Mouse (Mus musculus): ENCODE results near the gene Dnajb12.
"Not testable (repeated sequence)": the region's sequence is repeated elsewhere in the genome, so short reads cannot be mapped to it uniquely, and the experiment has no call there.

Dnajb12 gene

GRCm38 (mm10) chr10:59870038-59870437 lies 9.3 kb upstream of the Dnajb12 start:
- in situ Hi-C loops (cut with MboI, MseI) = no loop called here

- in situ Hi-C loops (cut with MboI, MseI) = not testable (repeated sequence)
Observed at GRCm38 (mm10) chr10:59872651-59873050, 6.7 kb upstream of the Dnajb12 start.

DNA sequence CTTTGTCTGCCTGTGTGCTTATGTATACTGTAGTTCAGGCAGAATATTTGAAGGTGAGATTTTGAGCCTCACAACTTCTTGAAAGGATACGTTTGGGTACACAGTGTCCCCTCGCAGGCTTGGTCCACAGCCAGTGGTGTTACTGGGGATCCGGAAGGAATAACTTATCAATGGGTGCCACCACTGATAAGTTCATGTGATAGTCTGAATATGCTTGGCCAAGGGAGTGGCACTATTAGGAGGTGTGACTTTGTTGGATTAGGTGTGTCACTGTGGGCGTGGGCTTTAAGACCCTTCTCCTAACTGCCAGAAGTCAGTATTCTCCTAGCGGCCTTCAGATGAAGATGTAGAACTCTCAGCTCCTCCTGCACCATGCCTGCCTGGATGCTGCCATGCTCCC lies 6.2 kb upstream of the Dnajb12 start:
- in situ Hi-C loops (cut with MboI, MseI) = no loop called here

DNA sequence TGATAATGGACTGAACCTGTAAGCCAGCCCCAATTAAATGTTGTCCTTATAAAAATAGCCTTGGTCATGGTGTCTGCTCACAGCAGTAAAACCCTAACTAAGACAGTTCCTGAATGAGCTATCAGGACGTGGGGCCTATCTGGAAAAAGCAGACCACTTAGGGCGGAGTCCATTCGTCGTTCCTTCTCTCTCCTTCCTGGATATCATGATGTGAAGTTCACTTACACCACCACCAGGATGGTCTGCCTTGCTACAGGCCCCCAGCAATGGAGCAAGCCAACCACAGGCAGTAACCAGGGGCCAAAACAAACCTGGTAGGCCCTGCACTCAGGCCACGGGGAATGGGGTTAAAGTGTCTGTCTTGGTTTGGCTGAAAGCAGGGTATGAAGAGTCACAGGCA lies 5.7 kb upstream of the Dnajb12 start:
- in situ Hi-C loops (cut with MboI, MseI) = no loop called here

DNA sequence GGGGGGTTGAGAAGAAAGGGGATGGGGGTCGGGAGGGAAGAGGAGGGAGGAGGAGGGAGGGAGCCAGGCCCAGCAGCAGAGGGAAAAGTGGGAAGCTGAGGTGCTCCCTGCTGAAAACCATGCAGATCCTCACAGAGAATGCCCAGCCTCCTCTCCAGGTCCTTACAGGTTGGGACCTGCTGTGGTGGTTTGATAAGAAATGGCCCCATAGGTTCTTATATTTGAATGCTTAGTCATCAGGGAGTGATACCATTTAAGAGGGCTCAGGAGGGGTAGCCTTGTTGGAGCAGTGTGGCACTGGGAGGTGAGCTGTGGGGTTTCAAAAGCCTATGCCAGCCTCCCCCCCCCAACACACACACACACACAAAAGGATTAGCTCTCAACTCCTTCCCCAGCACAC lies 4.0 kb upstream of the Dnajb12 start:
- in situ Hi-C loops (cut with MboI, MseI) = loop anchor here (25.0 kb wide), 1 partner anchor 1413 kb away; no protein-coding TSS in a partner anchor

DNA sequence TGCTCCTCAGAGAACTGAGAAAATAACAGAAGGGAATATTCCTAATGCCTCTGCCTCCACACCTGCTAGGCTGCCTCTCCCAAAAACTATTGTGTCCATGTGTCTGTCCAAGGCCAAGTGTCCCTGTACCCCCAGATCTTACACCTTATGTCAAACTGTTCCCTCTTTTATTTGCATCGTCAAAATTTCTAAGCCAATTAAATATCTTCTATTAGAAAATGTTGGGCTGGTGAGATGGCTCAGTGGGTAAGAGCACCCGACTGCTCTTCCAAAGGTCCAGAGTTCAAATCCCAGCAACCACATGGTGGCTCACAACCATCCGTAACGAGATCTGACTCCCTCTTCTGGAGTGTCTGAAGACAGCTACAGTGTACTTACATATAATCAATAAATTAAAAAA lies 2.7 kb upstream of the Dnajb12 start:
- in situ Hi-C loops (cut with MboI, MseI) = loop anchor here (25.0 kb wide), 1 partner anchor 1414 kb away; no protein-coding TSS in a partner anchor

GRCm38 (mm10) chr10:59877421-59878117 lies 1.8 kb upstream of the Dnajb12 start:
- in situ Hi-C loops (cut with MboI, MseI) = loop anchor here (25.0 kb wide), 1 partner anchor 1415 kb away; no protein-coding TSS in a partner anchor

DNA sequence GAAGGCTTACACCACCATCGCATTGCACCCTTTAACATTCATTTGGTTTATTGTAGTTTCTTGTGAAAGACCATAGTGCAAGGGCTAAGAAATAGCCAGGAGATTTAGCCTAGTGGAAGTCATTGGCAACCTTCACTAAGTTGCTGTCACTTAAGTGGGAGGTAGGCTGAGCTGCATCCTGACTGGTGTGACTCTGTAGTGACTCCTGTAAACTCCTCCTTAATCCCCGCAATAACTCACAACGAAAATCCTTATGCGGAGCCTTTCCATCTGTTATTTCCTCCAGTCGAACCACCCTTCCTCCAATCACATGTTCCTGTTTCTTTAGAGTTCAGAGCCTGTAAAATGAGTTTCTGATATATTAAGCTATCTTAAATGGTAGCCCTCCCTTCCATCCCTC lies 533 bp upstream of the Dnajb12 start:
- in situ Hi-C loops (cut with MboI, MseI) = loop anchor here (25.0 kb wide), 1 partner anchor 1417 kb away; no protein-coding TSS in a partner anchor

DNA sequence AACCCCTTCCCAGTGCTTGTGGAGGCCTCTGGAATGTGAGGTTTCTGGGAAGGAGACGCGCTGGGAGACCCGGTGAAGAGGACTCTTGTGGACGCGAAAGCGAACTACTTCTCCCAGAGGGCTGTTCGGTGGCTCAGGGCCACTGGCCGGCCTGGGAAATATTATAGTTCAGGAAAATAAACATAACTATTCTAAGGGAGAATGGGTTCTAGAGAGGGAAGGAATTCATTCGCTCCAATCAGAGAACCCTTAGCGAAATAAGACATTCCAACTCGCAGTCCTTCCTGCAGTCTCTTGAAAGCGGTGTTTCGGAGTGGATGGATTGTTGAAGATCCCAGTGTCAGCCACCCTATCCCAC lies 652 bp downstream of the Dnajb12 start:
- in situ Hi-C loops (cut with MboI, MseI) = loop anchor here (25.0 kb wide), 1 partner anchor 1418 kb away; no protein-coding TSS in a partner anchor

DNA sequence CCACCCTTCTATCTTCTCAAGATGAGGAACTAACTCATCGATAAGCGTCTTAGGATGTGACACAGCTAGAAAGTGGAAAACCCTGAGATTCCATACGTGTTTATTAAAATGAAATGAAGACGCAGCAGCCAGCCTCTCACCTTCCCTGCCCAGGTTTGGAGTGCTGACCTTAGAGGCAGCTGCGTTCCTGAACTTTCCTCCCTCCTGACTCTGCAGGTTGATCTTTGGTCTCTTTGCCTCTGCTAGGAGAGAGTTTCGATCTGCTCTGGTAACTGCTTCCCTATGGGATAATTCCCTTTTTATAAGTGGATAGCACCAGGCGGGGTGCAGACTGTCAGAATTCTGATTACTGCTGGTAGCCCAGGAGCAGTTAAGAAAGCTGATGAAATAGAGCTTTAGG lies 1.5 kb downstream of the Dnajb12 start:
- in situ Hi-C loops (cut with MboI, MseI) = loop anchor here (25.0 kb wide), 1 partner anchor 1419 kb away; no protein-coding TSS in a partner anchor

DNA sequence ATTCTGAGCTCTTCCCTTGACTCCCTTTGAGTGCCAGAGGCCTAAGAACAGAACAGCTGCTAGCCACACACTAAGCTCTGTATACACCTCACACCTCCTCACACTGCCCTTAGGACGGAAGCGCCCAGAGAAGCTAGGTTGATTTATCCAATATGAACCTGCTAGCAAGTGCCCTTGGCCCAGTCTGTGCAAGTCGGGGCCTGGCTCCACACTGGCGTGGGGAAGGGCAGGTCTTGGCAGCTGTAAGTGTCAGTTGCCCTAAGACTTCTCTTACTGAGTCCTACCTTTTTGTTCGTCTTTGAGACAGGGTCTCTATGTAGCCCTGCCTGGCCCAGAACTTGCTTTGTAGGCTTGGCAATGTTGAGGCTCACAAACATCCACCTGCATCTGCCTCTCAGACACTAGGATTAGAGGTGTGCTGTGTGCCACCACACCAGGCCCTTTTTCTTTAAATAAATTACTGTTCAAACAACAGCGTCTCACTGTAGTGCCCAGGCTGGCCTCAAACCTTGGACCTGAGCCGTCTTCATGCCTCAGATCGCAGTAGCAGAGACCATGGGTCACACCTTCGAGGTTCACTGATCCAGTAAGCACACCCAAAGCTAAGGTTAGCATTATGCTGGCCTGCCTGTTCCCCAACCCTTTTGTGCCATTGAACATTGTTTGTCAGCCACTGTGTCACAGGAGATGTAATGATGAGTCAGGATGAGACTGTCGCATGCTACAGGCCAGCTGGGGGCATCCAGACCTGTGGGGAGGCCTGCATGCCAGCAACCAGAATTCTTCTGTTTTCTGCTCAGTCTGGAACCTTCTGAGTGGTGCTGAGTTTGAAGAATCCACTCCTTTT lies 5.2 kb downstream of the Dnajb12 start:
- in situ Hi-C loops (cut with MboI, MseI) = loop anchor here (25.0 kb wide), 1 partner anchor 1422 kb away; no protein-coding TSS in a partner anchor

GRCm38 (mm10) chr10:59885174-59886080 lies 6.1 kb downstream of the Dnajb12 start:
- in situ Hi-C loops (cut with MboI, MseI) = loop anchor here (25.0 kb wide), 1 partner anchor 1423 kb away; no protein-coding TSS in a partner anchor

- in situ Hi-C loops (cut with MboI, MseI) = loop anchor here (25.0 kb wide), 1 partner anchor 1424 kb away; no protein-coding TSS in a partner anchor
Observed at GRCm38 (mm10) chr10:59886081-59886466, 6.7 kb downstream of the Dnajb12 start.

DNA sequence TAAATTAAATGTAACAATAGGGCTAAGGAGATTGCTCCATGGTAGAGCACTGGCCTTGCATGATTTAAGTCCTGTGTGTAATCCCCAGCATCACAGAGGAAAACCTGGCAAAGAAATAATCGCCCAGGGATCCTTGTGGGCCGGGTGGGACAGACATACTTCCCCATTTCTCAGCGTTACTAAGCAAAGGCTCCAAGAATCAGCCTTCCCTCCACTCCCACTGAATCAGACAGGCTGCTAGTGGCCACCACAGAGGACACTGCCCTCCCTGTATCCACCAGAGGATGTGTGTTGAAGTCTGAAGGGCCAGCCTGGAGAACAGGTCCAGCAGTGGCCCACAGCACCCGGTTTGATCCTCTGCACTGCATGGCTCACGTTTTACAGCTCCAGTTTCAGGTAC lies 8.1 kb downstream of the Dnajb12 start:
- in situ Hi-C loops (cut with MboI, MseI) = loop anchor here (25.0 kb wide), 1 partner anchor 1425 kb away; no protein-coding TSS in a partner anchor

- in situ Hi-C loops (cut with MboI, MseI) = loop anchor here (25.0 kb wide), 1 partner anchor 1427 kb away; no protein-coding TSS in a partner anchor
Observed at GRCm38 (mm10) chr10:59889339-59889738, 10.0 kb downstream of the Dnajb12 start.

GRCm38 (mm10) chr10:59889953-59890751 lies 10.8 kb downstream of the Dnajb12 start:
- in situ Hi-C loops (cut with MboI, MseI) = loop anchor here (25.0 kb wide), 1 partner anchor 1428 kb away; no protein-coding TSS in a partner anchor

DNA sequence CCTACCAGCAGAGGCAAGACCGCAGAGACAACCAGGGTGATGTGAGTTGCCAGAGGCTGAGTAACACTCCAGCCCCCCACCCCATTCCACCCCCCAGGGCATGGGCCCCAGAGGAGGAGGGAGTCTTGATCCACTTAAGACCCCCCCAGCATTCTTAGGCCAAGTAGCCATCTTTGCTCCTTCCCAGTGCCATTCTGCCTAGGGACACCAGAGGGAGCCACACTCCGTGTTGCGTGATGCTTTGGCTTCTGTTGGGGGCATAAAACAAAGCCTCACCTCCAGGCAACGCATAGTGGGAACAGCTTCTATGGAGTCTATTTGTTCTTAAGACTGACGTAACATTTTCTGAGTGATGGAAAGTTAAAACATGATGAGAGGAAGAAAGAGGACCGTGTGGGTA lies 13.6 kb downstream of the Dnajb12 start:
- in situ Hi-C loops (cut with MboI, MseI) = loop anchor here (25.0 kb wide), 1 partner anchor 1431 kb away; no protein-coding TSS in a partner anchor

DNA sequence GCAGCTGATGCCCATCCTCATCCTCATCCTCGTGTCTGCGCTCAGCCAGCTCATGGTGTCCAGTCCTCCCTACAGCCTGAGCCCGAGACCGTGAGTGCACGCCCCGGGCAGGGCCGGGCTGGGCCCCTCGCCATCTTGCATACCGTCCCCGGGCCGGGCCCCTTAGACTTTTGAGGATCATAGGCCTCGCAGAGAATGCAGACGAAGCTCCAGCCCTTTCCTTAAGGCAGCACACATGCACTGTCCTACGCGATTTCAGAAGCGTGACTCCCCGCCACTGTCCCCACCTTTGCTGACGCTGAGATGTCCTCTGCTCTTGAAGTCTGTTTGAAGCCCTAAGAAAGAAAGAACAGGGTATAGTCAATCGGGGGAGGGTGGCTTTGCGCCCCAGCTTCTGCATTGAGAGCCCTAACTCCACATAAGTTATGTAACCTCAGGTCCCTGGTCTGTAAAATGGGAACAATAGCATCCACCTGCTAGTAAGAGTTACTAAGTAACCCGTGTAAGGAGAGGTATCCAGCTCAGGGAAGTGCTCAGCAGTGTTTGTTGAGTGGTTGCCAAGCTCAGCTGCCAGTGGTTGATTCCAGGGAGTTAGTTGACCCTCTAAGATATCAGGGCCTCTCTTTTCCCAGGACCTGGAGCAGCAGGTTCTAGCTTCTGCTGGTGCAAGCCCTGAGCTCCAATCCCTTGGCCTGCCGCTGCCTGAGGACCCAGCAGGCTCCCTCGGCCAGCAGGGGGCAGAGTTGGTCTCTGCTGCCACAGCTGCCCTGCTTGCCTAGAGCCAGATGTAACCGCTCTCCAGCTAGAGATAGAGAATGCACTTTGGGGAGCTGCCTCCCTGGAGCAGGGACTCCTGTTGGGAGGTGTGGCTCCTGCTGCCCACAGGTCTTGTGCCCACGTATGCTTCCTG lies 15.2 kb downstream of the Dnajb12 start:
- in situ Hi-C loops (cut with MboI, MseI) = loop anchor here (5.0 to 25.0 kb wide), 2 partner anchors 108 to 1432 kb away; partner anchors contain the start of genes Anapc16 and Ascc1
